Mouse (Mus musculus) liver, embryonic 14.5 days (tissue): ENCODE results near the gene Elane.
A peak's percentile ranks its signal among the peaks of the same experiment; 100 is the strongest.
"Not testable (repeated sequence)": the region's sequence is repeated elsewhere in the genome, so short reads cannot be mapped to it uniquely, and the experiment has no call there.

Source experiments
- CTCF ChIP-seq: IDR thresholded peaks from 2 replicates; pipeline ENCODE4 v1.5.1; 2016; ENCODE audit warnings: antibody characterized with exemption, low read depth, control low read depth
- EP300 ChIP-seq: IDR thresholded peaks from 2 replicates; pipeline ENCODE4 v1.6.1; 2016; ENCODE audit warnings: antibody characterized with exemption, low read depth

DNA sequence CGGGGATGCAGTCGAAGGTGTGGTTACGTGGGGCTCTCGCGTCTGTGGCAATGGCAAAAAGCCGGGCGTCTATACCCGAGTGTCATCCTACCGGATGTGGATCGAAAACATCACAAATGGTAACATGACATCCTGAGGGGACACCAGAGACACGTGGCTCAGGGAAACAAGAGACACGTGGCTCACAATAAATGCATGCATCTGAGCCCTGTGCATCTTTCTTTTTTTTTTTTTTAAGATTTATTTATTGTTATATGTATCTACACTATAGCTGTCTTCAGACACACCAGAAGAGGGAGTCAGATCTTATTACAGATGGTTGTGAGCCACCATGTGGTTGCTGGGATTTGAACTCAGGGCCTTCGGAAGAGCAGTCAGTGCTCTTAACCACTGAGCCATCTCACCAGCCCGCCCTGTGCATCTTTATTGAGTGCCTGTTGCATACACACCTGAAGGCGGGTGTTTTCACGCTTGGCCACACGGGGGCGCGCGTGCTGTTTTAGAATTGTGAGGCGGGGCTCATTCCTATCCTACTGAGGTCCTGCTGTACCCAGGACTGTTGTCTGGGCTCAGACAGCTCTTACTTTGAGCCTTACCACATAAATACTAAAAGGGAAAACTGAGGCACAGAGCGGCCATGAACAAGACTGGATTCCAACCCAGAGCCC lies 6.5 kb downstream of the Elane start:
- TF ChIP-seq CTCF, result peak; percentile 93
- not testable (repeated sequence) for TF ChIP-seq EP300
